Mouse (Mus musculus): Measurements from ENCODE around the gene Gm42674.

DNA sequence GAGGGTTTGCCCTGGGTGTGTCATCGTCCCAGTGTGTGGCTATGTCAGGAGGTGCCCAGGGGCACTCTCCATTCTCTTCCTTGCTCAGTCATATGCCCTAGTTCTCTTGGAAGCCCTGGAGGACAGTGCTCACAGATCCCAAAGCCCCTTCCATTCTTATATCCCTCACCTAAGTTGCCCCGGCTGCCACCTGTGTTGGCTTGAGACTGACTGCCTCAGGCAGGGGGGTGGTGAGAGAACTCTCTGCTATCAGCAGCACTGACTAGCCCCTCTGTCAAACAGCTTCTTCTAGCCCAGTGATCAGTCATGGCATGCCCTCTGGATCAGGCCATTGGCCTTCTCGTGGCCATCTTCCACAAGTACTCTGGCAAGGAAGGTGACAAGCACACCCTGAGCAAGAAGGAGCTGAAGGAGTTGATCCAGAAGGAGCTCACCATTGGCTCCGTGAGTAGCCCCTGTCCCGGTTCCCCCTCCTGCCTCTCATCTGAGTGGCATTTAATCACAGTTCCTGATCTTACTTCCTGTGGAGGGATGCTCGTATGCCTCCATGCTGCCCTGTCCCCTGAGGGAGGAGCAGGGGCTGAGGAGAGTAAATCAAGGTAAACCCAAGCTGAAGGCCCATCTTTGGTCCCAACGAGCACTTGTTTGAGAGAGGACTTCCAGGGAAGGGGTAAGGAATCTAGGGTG, 11.9 kb downstream of the Gm42674 start:
- TF ChIP-seq GATA1 (IDR thresholded peaks at IDR 0.05; ENCODE audit: borderline replicate concordance, low read length) (no peak), FLI1 (IDR thresholded peaks at IDR 0.05; ENCODE audit: low read length) (no peak)

Data from megakaryocyte, embryonic 14.5 days (primary cell).